Mouse (Mus musculus): Measurements from ENCODE around the gene Zfp709. TPM values are rescaled to one million over a fixed set of nuclear protein-coding genes. Genes with fewer than 3 reads are reported as not detected.
"Not testable (repeated sequence)": the region's sequence is repeated elsewhere in the genome, so short reads cannot be mapped to it uniquely, and the experiment has no call there.

Gene Zfp709
- 5.9 and 7.0 TPM in 2 replicates for polyA plus RNA-seq (2015; fragmentation: Nextera tagmentation; extraction: Ambion mirVana)

DNA sequence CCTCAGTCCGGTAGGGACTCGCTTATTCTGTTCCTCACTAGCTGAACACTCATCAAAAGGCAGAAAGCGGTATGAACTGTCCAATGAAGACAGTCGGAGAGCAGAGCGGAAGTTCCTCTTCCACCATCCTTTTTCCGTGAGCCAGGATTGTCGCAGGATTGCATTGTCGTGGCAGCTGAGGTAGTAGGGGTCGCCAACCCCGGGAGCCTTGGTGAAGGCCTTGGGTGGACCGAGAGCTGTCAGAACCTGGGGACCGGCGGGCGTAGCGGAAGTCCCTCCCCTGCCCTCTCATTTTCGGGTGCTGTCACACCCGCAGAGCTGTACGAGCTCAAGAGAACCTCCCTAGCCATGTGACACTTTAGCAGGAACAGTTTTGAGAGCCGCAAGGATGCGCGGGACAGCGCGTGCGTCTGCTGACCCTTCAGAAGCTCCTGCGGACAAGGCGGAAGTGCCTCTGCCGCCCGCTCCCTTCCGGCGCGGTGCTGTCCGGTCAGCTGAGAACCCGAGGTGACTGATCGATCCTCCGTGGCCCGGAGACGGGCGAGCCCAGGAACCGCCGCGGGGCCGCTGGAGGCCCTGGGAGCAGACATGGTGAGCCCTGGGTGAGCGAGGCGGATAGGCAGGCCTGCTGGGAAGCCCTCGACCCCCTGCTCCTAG lies at the start of gene Zfp709:
Zfp709 (plus strand) TSS at position 402 of the 657 bp plus-strand sequence.
- H3K4me1 ChIP-seq (replicated peaks) = peaks cover 11% of the 10 kb centered on the region
- WGBS = 5% methylated on average over 45 of the region's 45 CpGs

DNA sequence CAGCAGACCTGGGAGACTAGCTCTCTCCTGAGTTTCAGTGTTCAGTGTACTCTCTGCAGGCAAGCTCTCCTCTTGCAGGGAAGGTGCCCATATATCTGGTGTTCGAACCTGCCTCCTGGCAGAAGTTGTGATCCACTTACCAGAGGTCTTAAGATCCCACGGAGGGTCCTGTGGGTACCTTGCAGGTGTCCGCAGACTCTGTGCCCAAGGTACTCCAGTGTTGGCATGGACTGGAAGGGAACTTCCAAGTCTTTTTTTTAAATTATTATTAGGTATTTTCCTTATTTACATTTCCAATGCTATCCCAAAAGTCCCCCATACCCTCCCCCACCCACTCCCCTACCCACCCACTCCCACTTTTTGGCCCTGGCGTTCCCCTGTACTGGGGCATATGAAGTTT lies 43.6 kb upstream of the Zfp709 start:
- H3K27me3 ChIP-seq; H3K9me3 ChIP-seq; H3K27ac ChIP-seq (replicated peaks); H3K4me3 ChIP-seq; H3K36me3 ChIP-seq; H3K4me2 ChIP-seq; H3K9ac ChIP-seq; H3K4me1 ChIP-seq (replicated peaks); ATAC-seq (ENCODE audit: low read depth): not testable (repeated sequence)
- 82% methylated on average over 4 of the region's 4 CpGs for WGBS

More for the DNA sequence above, at the start of gene Zfp709:
- ATAC-seq (ENCODE audit: low read depth) = peak; percentile 92
- H3K27me3 ChIP-seq = no peaks in the 10 kb centered on the region
- peak within 1 kb of the TSS; percentile 91 for H3K9ac ChIP-seq
- H3K9me3 ChIP-seq = peaks cover 29% of the 10 kb centered on the region
- peak within 1 kb of the TSS; percentile 71 for H3K4me3 ChIP-seq
- peak within 1 kb of the TSS; percentile 78 for H3K27ac ChIP-seq (replicated peaks)
- peaks cover 22% of the 10 kb centered on the region for H3K36me3 ChIP-seq
- peak within 1 kb of the TSS; percentile 74 for H3K4me2 ChIP-seq

DNA sequence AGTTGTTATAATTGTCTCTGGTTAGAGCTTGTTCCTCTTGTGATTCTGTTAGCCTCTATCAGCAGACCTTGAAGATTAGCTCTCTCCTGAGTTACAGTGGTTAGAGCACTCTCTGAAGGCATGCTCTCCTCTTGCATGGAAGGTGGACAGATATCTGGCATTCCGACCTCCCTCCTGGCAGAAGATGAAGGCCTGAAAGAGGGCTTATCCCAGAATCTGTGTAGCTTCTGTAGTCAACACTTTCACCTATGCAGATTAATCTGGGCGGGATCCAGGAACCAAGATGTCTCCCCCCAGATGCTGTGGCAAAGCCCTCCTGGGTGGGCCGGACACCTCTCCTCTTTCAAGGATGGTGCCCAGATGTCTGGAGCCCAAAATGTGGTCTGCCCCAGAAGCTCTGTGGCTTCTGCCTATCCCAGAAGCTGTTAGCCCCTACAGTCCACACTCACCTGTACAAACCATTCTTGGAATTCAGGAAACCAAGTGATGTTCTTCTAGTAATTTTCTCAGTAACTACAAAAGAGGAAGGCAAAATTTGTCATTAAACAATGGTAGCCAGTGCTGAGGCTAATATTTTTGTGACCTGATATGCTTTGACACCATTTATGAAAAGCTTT lies 40.5 kb upstream of the Zfp709 start:
- not testable (repeated sequence) for H3K4me1 ChIP-seq (replicated peaks); H3K4me3 ChIP-seq; H3K9ac ChIP-seq; ATAC-seq (ENCODE audit: low read depth); H3K4me2 ChIP-seq; H3K9me3 ChIP-seq; H3K36me3 ChIP-seq; H3K27me3 ChIP-seq; H3K27ac ChIP-seq (replicated peaks)
- 90% methylated on average over 3 of the region's 3 CpGs for WGBS

DNA sequence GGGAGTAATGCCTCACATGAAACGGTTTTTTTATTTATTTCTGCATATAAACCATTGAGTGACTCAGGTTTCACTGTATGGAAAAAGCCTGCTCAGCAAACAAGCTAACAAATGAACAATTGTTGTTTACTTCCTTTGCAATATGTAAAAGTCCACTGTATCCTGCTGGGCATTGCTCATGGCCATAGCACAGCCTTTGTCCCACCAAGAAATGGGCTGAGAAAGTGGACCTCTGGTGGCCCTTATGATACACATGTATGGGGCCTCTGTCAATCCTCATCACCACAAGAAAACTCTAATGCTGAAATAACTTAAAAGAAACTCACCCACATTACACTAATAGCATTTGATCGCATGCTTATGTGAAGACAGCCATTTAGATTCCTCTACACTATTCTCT lies 39.3 kb upstream of the Zfp709 start:
- not testable (repeated sequence) for H3K4me1 ChIP-seq (replicated peaks); ATAC-seq (ENCODE audit: low read depth); H3K36me3 ChIP-seq; H3K9ac ChIP-seq; H3K27me3 ChIP-seq; H3K4me3 ChIP-seq; H3K4me2 ChIP-seq; H3K9me3 ChIP-seq; H3K27ac ChIP-seq (replicated peaks)
- WGBS = 80% methylated on average over 2 of the region's 2 CpGs

DNA sequence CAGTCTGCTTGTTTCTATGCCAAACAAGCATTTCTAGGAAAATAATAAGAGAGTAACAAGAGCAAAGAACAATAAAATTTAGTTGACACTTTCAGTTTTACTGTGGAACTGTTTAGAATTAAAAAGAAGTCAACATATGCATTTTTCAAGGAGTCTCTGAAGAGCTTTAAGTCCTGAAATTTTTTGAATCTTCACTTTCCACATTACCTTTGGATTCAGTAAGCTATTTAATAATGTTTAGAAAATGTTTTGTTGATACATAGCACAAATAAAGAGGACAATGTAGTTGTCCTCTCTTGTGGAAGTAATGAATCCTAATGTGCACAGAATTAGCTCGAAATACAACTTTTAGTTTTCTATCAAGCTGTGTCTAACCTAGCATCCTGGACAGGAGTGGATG lies 37.4 kb upstream of the Zfp709 start:
- 75% methylated on average over 1 of the region's 1 CpGs for WGBS
- H3K4me1 ChIP-seq (replicated peaks); ATAC-seq (ENCODE audit: low read depth); H3K9ac ChIP-seq; H3K36me3 ChIP-seq; H3K9me3 ChIP-seq; H3K4me2 ChIP-seq; H3K4me3 ChIP-seq; H3K27me3 ChIP-seq; H3K27ac ChIP-seq (replicated peaks): not testable (repeated sequence)

DNA sequence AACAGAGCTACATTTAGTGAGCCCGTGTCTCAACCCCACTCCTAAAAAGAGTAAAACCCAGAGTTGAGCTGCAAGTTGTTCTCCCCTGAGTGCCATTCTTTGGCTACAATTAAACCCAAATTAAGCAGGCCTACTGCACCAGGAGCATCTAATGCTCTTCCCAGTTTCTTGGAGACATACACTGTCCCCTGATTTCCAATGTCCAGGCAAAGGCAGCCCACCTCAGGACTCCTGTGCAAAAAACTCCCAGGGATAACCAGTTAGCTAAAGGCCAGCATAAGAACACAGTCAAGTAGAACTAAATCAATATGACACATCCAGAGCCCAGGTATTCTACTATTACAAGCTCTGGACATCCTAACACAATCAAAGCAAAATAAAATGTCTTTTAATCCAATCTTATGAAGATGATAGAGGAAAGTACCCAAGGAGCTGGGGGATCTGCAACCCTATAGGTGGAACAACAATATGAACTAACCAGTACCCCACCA lies 35.8 kb upstream of the Zfp709 start:
- 88% methylated on average over 1 of the region's 1 CpGs for WGBS

DNA sequence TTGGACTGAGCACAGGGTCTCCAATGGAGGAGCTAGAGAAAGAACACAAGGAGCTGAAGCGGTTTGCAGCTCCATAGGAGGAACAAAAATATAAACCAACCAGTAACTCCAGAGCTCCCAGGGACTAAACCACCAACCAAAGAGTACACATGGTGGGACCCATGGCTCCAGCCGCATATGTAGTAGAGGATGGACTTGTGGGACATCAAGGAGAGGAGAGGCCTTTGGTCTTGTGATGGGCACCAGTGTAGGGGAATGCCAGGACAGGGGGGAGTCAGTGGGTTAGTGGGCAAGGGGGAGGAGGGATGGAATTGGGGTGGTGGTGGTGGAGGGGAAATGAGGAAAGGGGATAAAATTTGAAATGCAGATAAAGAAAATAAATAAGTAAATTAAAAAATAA lies 35.1 kb upstream of the Zfp709 start:
- 88% methylated on average over 2 of the region's 2 CpGs for WGBS

More for the DNA sequence above, 35.8 kb upstream of the Zfp709 start:
- H3K4me1 ChIP-seq (replicated peaks); H3K27ac ChIP-seq (replicated peaks); H3K4me2 ChIP-seq; H3K36me3 ChIP-seq; H3K9me3 ChIP-seq; H3K4me3 ChIP-seq; H3K9ac ChIP-seq; H3K27me3 ChIP-seq; ATAC-seq (ENCODE audit: low read depth): not testable (repeated sequence)

DNA sequence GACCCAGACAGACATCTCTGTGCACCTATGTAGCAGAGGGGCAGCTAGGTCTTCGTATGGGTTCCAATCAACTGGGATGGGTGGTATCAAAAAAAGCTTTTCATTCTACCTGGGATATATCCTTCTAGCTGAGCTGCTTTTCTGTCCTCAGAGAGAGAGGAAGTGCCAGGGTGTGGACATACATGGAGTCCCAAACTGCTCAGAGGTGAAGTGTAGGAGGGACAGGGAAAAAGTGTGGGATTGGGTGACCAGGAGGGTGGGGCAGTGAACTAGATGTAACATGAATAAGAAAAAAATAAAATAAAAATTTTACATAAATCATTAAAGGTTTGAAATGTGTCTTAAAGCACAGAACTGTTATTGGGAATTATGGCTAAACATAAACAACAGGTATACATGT lies 30.8 kb upstream of the Zfp709 start:
- H3K9me3 ChIP-seq; ATAC-seq (ENCODE audit: low read depth); H3K4me3 ChIP-seq; H3K36me3 ChIP-seq; H3K27ac ChIP-seq (replicated peaks); H3K4me1 ChIP-seq (replicated peaks); H3K27me3 ChIP-seq; H3K9ac ChIP-seq; H3K4me2 ChIP-seq: not testable (repeated sequence)
- 75% methylated on average over 1 of the region's 1 CpGs for WGBS

More for the DNA sequence above, 35.1 kb upstream of the Zfp709 start:
- not testable (repeated sequence) for H3K9ac ChIP-seq; H3K4me1 ChIP-seq (replicated peaks); H3K27me3 ChIP-seq; H3K4me2 ChIP-seq; H3K27ac ChIP-seq (replicated peaks); H3K4me3 ChIP-seq; ATAC-seq (ENCODE audit: low read depth); H3K36me3 ChIP-seq; H3K9me3 ChIP-seq

DNA sequence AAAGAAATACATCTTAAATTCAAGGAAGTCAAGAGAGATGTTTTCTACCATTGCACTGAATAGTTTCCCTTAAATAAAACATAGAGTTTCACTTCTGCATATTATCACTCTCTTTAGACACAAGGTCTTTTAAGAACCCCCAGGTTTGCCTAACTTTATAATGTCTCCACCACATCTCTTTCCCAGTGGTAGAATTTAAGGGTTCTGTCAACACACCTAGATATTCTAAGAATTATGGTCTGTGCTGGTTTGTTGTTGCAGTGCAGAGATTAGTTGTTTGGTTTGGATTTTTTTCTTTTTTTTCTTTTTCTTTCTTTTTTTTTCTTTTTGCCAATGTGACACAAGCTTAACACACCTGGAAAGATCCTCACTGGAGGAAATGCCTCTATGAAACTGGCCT lies 28.5 kb upstream of the Zfp709 start:
- not testable (repeated sequence) for H3K36me3 ChIP-seq; H3K4me3 ChIP-seq; H3K27ac ChIP-seq (replicated peaks); ATAC-seq (ENCODE audit: low read depth); H3K9me3 ChIP-seq; H3K9ac ChIP-seq; H3K4me1 ChIP-seq (replicated peaks); H3K27me3 ChIP-seq; H3K4me2 ChIP-seq

DNA sequence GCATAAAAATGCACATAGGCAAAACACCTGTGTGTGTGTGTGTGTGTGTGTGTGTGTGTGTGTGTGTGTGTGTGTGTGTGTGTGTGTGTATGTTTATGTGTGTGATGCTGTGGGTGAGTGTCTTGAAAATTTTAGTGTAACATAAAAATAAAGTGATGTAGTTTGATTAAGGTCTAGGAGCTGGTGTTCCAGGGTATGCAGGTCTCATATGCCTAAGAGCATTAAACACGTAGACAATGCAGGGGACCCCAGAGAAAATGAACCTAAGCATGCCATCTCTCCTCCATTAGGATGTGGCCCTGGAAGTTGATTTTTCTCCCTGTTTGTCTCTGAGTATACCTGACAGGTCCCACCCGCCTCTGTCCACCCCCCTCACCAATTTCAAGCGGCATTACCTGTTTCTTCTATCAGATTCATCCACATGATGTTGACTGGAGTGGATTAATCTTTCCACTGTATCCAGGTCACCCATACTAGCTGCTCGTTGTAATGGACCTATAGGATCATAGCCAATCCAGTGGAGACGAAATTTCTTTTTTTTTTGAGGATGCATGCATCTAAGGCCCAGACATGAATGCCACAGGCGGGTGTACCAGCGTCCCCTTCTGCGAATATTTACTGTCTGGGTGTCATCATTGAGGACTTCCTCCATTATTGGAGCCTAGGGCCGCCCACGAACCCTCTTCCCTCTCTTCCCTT lies 25.0 kb upstream of the Zfp709 start:
- WGBS = 79% methylated on average over 9 of the region's 10 CpGs

DNA sequence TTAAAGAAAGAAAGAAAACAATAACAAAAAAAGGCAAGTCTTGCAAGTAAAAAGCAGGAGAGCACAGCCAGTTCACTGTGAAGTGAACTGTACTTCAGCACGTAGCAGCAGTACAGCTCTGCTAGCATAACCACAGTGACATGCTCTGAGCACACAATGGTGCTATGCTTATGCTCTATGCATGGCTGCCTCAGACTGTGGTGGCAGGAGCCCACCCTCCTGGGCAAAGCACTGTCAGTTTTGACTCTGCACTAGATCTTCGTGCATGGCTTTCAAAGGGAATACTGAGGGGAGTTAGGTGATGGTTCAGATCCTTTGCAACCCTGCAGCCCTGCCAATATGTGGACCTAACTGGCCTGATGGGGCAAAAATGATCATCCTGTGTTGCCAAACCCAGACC lies 24.5 kb upstream of the Zfp709 start:
- 0 out of 2 replicates have a peak, but pooled peaks have one; percentile 59 for ATAC-seq (ENCODE audit: low read depth)
- H3K27me3 ChIP-seq; H3K27ac ChIP-seq (replicated peaks); H3K9me3 ChIP-seq; H3K9ac ChIP-seq; H3K4me3 ChIP-seq; H3K36me3 ChIP-seq; H3K4me2 ChIP-seq; H3K4me1 ChIP-seq (replicated peaks): not testable (repeated sequence)
- 87% methylated on average over 2 of the region's 2 CpGs for WGBS

More for the DNA sequence above, 25.0 kb upstream of the Zfp709 start:
- ATAC-seq (ENCODE audit: low read depth); H3K9me3 ChIP-seq; H3K27ac ChIP-seq (replicated peaks); H3K4me1 ChIP-seq (replicated peaks); H3K27me3 ChIP-seq; H3K4me3 ChIP-seq; H3K36me3 ChIP-seq; H3K9ac ChIP-seq; H3K4me2 ChIP-seq: not testable (repeated sequence)

DNA sequence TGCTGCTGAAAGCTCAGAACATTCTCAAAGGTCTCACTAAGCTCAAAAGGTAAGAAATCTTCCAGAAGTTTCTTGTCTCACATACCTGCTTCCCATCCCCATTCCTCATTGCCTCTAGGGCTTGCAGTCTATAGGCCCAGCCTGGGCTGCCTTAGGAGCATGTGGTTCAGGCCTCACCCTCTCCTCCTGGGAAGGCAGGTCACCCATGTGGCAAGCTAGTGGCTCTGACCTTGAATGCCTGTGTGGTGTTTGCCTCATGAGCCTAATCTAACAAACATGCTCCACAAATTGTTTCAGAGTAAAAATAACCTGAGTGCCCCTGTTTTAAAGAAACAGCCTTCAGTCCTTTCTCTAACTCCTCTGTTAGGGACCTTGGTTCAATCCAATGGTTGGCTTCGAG lies 20.3 kb upstream of the Zfp709 start:
- 63% methylated on average over 1 of the region's 1 CpGs for WGBS
- not testable (repeated sequence) for H3K9me3 ChIP-seq; ATAC-seq (ENCODE audit: low read depth); H3K4me1 ChIP-seq (replicated peaks); H3K9ac ChIP-seq; H3K27me3 ChIP-seq; H3K4me2 ChIP-seq; H3K36me3 ChIP-seq; H3K27ac ChIP-seq (replicated peaks); H3K4me3 ChIP-seq

Measured in neural tube, embryonic 13.5 days (tissue).